Mouse (Mus musculus) stomach, postnatal 0 days (tissue): ENCODE data around the gene Ifit3.

ENCODE experiments used
- CTCF ChIP-seq: IDR thresholded peaks from 2 replicates; pipeline ENCODE4 v1.5.1; 2016; ENCODE audit warnings: antibody characterized with exemption, low read depth, mild to moderate bottlenecking, moderate library complexity
- EP300 ChIP-seq: optimal IDR thresholded peaks from 2 replicates; pipeline ENCODE3; 2016; ENCODE audit warnings: antibody characterized with exemption

- TF ChIP-seq CTCF: no peak
- TF ChIP-seq EP300: no peak
These were observed 37.1 kb upstream of the Ifit3 start for GRCm38 (mm10) chr19:34546211-34546610.
